Mouse (Mus musculus) monocyte, adult 5-6 weeks (primary cell): ENCODE measurements around the gene Adam1a. TPM values are rescaled to one million over a fixed set of nuclear protein-coding genes. Genes with fewer than 3 reads are reported as not detected.
A peak's percentile ranks its signal among the peaks of the same experiment; 100 is the strongest.

ENCODE experiments used
- ATAC-seq: fragments of 153-309, 156-312 bp; replicated peaks from 2 replicates; pipeline ENCODE4 v1.8.0; 2017; ENCODE audit warnings: mild to moderate bottlenecking; ENCODE audit not compliant: low TSS enrichment, insufficient number of reproducible peaks, severe bottlenecking, poor library complexity, low FRiP score
- total RNA-seq: library from RNA; stranded (forward); fragments of 200-1000, 200-491, 200-594 nt; gene quantifications from 3 replicates; pipeline ENCODE4 v1.2.3, GENCODE M21; 2017

The Adam1a gene
- total RNA-seq, 1 experiment from 2014 or later, result 4.4 TPM

GRCm38 (mm10) chr5:121569881-121570420 lies 24.7 kb upstream of the Adam1a start:
- no peak for ATAC-seq

DNA sequence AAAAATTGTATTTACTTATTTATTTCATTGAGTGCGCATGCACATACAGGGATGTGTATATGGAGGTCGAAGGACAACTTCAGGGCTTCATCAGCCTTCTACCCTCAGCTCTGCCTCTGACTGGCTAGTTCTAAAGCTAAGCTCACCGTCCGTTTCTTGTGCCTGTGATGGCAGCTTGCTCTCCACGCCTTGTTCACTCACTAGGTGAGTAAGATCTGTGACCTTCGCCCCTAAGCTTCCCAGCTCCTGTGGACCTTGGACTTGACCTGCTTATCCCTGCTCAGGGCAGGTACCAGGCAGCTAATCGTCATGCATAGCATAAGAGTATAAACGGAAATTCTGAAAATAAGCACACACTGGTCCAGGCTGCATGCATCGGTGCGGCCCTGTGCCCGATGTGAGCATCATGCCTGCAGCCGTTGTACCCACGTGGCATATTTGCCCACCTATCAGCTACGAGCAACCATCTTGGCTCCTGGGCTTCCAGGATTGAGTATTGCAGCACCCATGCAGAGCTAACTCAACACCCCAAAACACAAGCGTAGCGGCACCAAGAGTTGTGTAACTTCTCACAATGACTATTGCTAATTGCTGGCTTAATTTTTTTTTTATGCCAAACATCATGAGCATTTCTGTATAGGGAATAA lies 20.9 kb upstream of the Adam1a start:
- no peak for ATAC-seq

GRCm38 (mm10) chr5:121564468-121564895 lies 19.2 kb upstream of the Adam1a start:
- peak; percentile 96 for ATAC-seq

GRCm38 (mm10) chr5:121562436-121562835 lies 17.2 kb upstream of the Adam1a start:
- no peak for ATAC-seq

GRCm38 (mm10) chr5:121549196-121549595 lies 3.9 kb upstream of the Adam1a start:
- ATAC-seq, result no peak

DNA sequence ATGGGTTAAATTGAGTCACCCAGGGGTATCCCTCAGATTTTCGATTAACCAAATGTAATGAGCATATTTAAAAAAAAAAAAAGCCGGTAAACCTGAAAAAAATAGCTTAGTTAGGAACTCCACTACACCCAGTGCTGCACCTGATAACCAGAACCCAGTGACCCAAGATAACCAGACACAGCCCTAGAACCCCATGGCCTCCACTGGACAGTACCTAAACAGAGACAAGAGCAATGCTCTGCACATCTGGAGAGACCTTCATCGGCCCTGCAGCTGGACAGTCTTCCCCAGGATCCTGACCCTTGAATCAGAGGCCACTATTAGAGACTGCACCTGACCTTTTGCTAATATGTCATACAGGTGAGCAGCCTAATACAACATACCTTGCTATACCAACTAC lies 1.8 kb upstream of the Adam1a start:
- no peak for ATAC-seq

GRCm38 (mm10) chr5:121546530-121546895 lies 1.2 kb upstream of the Adam1a start:
- 0 out of 2 replicates have a peak, but pooled peaks have one; percentile 40 for ATAC-seq

- ATAC-seq, result peak; percentile 92
Measured at GRCm38 (mm10) chr5:121545793-121546529, 679 bp upstream of the Adam1a start, which contains the start of gene Mapkapk5. Gene Mapkapk5 (minus strand): TSS chr5:121545905.

- no peak for ATAC-seq
Measured at GRCm38 (mm10) chr5:121543370-121543769, 1.9 kb downstream of the Adam1a start.

DNA sequence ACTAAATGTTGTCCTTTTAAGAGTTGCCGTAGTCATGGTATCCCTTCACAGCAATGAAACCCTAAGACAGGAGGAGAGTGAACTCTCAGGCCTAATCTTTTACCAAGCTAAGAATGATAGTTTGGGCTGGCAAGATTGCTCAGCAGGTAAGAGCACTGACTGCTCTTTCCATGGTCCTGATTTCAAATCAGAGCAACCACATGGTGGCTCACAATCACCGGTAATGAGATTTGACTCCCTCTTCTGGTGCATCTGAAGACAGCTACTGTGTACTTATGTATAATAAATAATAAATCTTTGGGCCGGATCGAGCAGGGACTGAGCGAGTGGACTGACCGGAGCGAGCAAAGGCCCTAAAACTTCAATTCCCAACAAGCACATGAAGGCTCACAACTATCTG lies 4.0 kb downstream of the Adam1a start:
- ATAC-seq, result no peak

GRCm38 (mm10) chr5:121540066-121540465 lies 5.2 kb downstream of the Adam1a start:
- ATAC-seq, result no peak

GRCm38 (mm10) chr5:121537588-121537987 lies 7.7 kb downstream of the Adam1a start:
- ATAC-seq, result no peak

GRCm38 (mm10) chr5:121536921-121537555 lies 8.2 kb downstream of the Adam1a start:
- no peak for ATAC-seq

DNA sequence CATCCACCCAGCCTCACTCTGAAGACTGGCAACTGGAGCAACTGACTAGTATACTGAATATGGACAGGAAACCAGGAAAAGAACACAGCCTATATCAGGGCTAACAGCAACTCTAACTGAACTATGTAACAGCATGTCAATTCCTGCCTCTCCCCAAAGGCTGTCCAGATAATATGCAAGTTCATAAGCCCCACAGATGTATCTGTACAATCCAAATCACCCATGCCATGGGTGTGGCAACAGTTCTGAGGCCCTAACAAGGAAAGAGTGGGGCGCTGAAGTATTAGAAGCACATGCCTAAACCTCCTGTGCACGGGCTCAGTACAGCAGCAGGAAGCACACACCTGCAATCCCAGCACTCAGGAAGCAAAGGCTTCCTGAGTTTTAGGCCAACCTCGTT lies 10.2 kb downstream of the Adam1a start:
- no peak for ATAC-seq

DNA sequence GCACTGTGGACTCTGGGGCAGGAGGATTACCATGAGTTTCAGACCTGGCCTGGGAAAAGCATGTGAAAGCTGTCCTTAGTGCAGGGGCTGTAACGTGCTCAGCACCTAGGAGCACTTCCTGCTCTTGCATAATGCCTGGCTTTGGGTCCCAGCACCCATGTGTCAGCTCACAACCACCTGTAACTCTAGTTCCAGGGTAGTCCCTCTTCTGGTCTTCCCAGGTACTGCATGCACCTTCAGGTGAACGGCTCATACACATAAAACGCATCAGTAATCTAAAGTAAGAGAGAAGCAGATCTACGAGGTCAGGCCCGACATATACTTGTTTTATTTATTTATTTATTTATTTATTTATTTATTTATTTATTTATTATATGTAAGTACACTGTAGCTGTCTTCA lies 10.8 kb downstream of the Adam1a start:
- no peak for ATAC-seq

GRCm38 (mm10) chr5:121526961-121527360 lies 18.3 kb downstream of the Adam1a start:
- ATAC-seq, result no peak

DNA sequence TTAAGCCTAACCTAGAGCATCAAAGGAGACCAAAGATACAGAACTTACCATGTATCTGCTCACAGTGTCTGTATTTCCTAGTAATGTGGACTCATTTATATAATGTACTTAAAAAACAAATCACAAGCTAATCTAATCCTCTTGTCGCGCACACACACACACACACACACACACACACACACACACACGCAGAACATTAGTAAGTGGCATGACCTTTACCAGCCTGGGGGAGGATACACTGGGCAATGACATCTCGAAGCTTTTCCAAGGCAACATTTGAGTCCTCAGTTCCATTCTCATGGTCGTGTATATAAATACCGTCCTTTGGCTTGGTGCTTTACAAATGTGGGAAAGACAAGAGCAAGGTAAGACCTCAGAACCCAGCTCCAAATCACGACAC lies 18.8 kb downstream of the Adam1a start:
- ATAC-seq, result no peak

DNA sequence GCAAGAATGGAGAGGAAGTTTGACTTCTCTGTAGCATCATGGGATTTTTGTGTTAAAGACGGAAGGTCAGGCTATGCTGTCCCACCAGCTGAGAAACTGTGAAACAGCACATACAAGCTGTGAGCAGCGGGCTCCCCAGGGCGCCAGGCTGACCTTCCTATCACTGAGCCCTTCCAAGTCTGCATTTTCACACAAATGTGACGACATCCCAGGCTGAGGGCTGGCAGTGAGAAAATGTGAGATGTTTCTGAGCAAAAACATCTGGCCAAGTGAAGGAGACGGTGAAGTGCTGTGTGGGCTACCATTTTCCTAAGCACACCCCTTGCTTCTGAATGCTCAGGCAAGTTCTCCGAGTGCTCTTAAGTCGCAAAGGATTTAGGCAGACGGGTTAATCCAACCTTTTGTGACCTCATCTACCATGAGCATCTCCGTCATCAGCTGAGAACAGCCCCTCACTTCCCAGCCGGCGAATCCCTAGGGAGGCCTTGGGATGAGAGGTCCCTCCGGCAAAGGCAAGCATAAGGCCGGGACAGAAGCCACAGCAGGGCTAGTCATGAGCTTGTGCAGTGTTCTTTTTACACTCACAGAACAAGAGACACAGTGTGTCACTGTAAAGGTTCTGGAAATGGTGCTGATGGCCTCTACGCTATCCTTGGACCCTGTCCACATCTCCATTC lies 19.4 kb downstream of the Adam1a start:
- no peak for ATAC-seq

DNA sequence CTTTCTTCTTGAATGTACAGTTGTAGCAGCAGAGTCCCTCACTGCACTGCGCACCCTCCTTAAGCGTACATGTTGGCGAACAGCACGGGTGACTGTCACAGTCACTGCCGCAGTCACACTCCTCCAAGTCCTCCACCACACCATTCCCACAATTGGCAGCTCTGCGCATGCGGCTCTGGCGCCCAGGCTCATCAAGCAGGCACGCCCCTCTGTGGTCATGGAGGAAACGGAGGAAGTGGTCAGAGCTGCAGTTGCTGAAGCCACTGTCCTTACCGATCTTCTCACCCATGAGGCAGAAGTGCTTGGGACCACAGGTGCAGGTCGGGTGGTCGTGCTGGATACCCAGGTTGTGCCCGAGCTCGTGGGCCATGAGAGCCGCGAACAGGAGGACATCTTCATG lies 25.5 kb downstream of the Adam1a start:
- ATAC-seq, result peak; percentile 96
